Mouse (Mus musculus) olfactory bulb, adult 2 months (tissue): ENCODE results near the gene Adamts20. TPM values are rescaled to one million over a fixed set of nuclear protein-coding genes. Genes with fewer than 3 reads are reported as not detected.

ENCODE experiments used
- H3K27ac ChIP-seq: fragments of 200-500 bp; 2 replicates; pipeline ENCODE4 v1.5.1; 2012; ENCODE audit warnings: low read depth, low read length; ENCODE audit not compliant: insufficient read depth
- H3K4me1 ChIP-seq: fragments of 200-500 bp; 2 replicates; pipeline ENCODE4 v1.6.1; 2012; ENCODE audit warnings: low read length; ENCODE audit not compliant: control insufficient read depth, insufficient read depth
- H3K4me3 ChIP-seq: fragments of 200-500 bp; 2 replicates; pipeline ENCODE4 v1.5.1; 2012; ENCODE audit warnings: mild to moderate bottlenecking, low read depth, low read length, moderate library complexity; ENCODE audit not compliant: insufficient read depth
- CTCF ChIP-seq: fragments of 200-500 bp; IDR thresholded peaks from 2 replicates; pipeline ENCODE4 v1.5.1; 2012; ENCODE audit warnings: low read depth, mild to moderate bottlenecking, low read length, moderate library complexity; ENCODE audit not compliant: insufficient read depth
- POLR2A ChIP-seq: fragments of 200-500 bp; IDR thresholded peaks from 2 replicates; pipeline ENCODE4 v1.6.1; 2012; ENCODE audit warnings: mild to moderate bottlenecking, low read depth, low read length, moderate library complexity; ENCODE audit not compliant: insufficient read depth
- WGBS: fragments of 180-500 bp; shearing (Covaris S2); methylation state at CpG from one replicate; pipeline ENCODE4 v1.1.7; 2018; 5-methylcytosine and 5-hydroxymethylcytosine counted together
- polyA plus RNA-seq: library from polyadenylated mRNA; stranded (reverse); fragments of >200 nt; gene quantifications from 2 replicates; pipeline ENCODE4 v1.2.4, GENCODE M21; 2012; ENCODE audit warnings: low replicate concordance; ENCODE audit not compliant: missing spikeins, insufficient read depth, insufficient read length

Gene Adamts20
- polyA plus RNA-seq, 1 experiment, result not detected

DNA sequence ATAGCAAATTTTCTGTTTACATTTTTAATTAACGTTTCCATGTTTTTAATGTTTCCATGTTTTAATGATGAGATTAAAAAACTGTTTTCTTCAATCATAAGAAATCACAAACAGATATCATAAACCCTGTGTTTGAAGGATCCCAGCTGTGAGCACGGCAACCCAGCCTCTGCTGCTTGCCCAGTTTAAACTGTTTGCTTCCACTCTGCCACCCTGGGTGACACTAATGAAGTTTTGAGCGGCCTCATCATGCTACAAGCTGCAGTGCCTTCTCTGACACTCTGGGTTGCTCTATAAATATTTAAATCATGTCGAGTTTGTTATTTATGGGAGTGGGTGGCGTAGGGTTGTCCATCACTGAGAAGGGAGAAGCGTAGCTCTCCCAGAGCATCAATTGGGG is 44.7 kb downstream of the Adamts20 start:
- WGBS, result 40% methylated on average over 6 of the region's 6 CpGs
- Histone ChIP-seq H3K4me3 (no peak overlapping the region), H3K27ac (no peak overlapping the region), H3K4me1 (peaks cover 7% of the 10 kb centered on the region)
- TF ChIP-seq CTCF (no peak), POLR2A (no peak)

DNA sequence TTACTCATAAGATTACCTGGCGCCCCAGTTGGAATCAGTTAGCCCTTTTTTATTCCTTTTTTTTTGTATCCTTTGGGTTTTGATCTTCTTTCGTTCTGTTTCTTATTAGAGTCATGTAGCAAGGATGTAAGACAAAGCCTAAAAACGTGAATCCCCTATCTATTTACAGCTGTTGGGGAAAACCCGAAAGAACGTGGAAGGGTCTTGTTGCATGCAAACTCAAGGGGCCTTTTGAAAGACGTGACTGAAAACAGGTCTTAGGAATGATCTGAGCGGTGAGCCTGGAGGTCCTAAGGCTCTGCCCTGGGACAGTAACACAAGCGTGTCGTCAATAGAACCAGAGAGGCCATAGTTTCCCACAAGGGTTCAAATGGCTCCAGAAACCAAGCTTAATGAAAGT is 46.1 kb downstream of the Adamts20 start:
- H3K4me3 ChIP-seq, result no peak overlapping the region
- 96% methylated on average over 9 of the region's 9 CpGs for WGBS
- TF ChIP-seq CTCF (no peak), POLR2A (no peak)
- peaks cover 7% of the 10 kb centered on the region for H3K4me1 ChIP-seq
- no peak overlapping the region for H3K27ac ChIP-seq

DNA sequence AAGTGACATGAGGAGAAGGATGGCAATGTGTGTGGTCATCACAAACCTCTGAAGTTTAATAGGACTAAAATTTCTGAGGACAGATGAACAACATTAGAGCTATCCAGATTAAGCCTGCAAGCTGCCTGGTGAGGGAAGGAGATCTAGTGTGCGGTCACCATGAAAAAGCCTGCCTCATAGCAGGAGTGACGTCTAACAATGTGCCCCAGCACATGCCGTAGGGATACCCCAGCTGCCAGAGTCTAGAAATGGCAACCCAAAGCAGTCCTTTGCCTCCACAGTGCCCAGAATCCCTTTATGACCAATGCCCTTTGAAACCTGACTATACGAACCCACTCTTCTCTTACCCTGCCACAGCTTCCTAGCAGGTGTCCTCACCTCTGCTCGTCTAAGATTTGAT is 46.8 kb downstream of the Adamts20 start:
- 88% methylated on average over 5 of the region's 5 CpGs for WGBS
- no peak for TF ChIP-seq POLR2A
- TF ChIP-seq CTCF, result no peak
- Histone ChIP-seq H3K27ac (no peak overlapping the region), H3K4me1 (peaks cover 6% of the 10 kb centered on the region), H3K4me3 (no peak overlapping the region)

DNA sequence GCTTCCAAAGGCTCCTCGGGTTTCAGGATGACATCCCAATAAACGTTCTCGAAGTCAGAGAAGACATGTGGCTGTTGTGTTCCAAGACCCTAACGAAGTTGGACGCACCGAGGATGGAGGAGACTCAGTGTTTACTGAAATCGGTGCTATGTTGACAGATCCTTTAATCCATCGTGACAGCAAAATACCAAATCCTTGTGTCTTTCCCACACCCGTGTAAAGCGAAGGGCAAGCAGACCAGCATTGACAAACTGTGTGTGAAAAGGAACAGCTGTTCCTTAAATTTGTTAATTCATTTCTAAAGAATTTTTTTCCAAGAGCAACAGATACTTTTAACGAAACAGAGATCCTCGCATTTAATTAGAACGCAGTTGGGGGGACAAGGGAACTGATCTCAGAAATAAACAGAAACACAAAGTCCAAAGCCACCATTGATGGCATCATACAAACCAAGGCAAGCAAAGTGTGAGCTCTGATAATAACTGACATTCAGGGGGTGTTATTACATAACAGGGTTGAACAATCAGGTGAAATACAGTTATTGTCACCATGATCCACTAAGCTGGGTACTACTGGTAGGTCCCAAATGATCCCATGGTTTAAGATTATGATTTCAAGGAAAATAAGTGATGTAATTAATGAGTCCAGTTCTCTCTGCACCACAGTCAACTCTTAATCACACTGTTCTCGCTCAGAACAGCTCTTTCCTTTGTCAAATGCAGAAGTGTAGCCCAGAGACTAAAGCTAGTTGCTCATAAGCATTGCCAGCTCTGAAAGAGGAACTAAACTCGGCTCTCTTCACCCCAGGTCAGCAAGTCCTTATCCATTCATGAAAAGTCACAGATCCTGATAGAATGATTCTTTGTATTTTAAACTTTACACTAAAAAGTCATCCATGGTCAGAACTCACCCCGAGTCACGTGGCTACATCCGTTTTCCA is 47.7 kb downstream of the Adamts20 start:
- Histone ChIP-seq H3K27ac (no peak overlapping the region), H3K4me1 (peaks cover 4% of the 10 kb centered on the region), H3K4me3 (no peak overlapping the region)
- TF ChIP-seq POLR2A (no peak), CTCF (no peak)
- WGBS, result 78% methylated on average over 18 of the region's 18 CpGs

DNA sequence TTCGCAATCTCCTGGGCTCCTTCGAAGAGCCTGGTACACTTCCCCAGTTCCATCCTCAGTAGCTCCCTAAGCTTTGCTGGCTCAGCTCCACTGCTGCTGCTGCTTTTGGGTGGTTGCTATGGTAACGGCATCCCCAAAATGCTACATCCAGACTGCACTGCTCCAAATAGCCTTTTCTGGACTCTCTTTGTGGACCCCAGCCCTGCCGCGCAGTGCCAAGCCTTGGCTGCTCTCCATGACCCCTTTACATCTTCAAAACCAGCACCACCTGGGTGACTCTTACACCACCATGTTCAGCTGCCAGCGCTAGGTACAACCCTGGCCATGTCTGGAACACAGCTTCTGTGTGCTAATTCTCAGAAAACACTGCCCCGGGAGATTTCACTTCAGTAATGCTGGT is 55.4 kb downstream of the Adamts20 start:
- peak overlapping the region; percentile 76 for H3K27ac ChIP-seq
- WGBS, result 10% methylated on average over 7 of the region's 7 CpGs
- TF ChIP-seq POLR2A (no peak), CTCF (no peak)
- H3K4me3 ChIP-seq, result peak overlapping the region; percentile 14; the same call in 1 of the 2 replicates
- peaks cover 3% of the 10 kb centered on the region for H3K4me1 ChIP-seq

DNA sequence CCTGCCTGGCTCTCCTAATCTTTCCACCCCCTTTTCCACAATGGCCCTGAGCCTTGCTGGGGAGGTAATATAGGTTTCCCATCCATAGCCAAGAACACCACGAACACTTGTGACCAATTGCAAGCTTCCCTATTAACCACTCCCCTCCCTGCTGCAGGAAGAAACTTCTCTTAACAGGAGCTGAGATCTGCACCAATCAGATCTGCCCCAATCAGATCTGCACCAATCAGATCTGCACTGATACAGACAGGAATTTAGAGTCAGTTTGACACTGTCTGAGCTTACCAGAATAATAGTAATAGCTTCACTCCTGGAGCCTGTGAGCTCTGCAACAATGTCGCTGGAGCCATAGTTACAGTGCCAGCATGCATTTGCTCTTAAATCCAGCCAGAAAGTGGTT is 58.9 kb downstream of the Adamts20 start:
- WGBS, result 28% methylated on average over 2 of the region's 2 CpGs
- no peak overlapping the region for H3K27ac ChIP-seq
- TF ChIP-seq POLR2A (no peak), CTCF (no peak)
- H3K4me3 ChIP-seq, result no peak overlapping the region
- H3K4me1 ChIP-seq, result peaks cover 12% of the 10 kb centered on the region

DNA sequence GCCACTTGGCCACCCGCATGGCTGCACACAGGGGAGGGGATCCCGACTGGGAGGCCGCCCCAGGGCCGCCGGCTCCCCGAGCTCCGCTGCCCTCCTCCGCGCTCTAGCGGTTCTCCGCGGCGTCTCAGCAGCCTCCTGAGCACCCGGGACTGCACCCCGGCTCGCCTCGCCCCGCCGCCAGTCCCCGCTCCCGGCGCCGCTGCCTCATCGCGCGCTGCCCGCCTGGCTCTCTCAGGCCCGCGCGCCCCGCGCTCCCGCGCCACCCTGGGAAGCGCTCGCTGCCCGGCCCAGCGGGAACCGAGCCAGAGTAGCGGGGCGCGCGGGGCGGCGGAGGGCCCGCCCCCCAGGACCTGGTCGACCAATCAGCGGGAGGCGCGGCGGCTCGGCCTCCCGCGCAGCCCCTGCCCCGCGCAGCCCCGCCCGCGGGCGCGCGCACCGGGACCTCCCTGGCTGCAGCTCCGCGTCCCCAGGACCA is 61.1 kb downstream of the Adamts20 start:
- peaks cover 9% of the 10 kb centered on the region for H3K4me1 ChIP-seq
- no peak overlapping the region; the same call in 1 of the 2 replicates for H3K27ac ChIP-seq
- TF ChIP-seq POLR2A (peak; percentile 79), CTCF (no peak)
- H3K4me3 ChIP-seq, result peak overlapping the region; percentile 72
- under 1% methylated on average over 64 of the region's 65 CpGs for WGBS

DNA sequence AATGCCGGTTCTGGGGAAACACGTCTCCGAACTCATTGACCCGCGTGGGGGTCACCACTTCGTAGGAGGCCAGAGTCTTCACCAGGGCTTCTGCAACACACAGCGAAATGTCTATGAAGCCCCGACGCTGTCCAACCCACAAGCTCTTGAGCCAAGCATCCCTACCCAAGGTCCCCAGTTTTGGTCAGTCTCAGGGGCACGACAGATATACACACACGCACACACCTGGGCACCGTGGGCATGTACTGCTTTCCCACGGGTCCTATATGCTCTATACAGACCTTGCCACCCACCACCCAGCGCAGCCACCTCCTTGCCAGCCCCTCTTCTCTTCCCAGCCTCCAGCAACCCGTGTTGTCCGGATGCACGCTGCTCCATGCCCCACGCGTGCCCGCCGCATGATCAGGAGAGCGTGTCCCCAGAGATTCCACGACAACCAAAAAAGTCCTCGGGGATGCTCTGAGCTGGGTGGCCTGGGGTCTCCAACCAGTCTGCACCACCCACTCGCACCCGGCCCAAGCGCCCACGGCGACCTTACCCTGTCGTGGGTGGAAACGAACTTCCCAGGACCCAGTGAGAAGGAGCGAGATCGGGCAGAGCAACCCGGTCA is 61.7 kb downstream of the Adamts20 start:
- TF ChIP-seq POLR2A (no peak), CTCF (no peak)
- H3K4me1 ChIP-seq, result peaks cover 9% of the 10 kb centered on the region
- under 1% methylated on average over 34 of the region's 34 CpGs for WGBS
- no peak overlapping the region; the same call in 1 of the 2 replicates for H3K27ac ChIP-seq
- peak overlapping the region; percentile 72 for H3K4me3 ChIP-seq

DNA sequence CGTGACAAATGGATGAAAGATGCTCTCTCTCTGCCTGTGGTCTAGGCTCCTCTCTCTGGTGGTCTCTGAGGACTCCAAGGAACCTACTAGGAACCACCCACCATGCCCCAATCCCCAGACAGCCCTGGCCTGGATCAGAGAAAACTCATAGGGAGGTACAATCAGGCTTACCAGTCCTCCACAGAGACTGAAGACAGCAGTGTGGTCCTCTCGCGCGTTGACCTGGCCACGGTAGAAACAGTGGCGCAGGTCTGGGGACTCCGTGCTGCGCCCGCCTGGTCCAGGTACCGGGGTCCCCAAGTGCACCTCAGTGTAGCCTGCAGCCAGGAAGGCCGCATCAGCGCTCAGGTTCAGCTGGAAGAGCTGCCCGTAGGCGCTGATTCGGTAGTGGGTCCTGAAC is 62.2 kb downstream of the Adamts20 start:
- no peak overlapping the region for H3K27ac ChIP-seq
- WGBS, result 10% methylated on average over 15 of the region's 15 CpGs
- H3K4me1 ChIP-seq, result peaks cover 9% of the 10 kb centered on the region
- no peak for TF ChIP-seq CTCF
- no peak for TF ChIP-seq POLR2A
- peak overlapping the region; percentile 72 for H3K4me3 ChIP-seq
